In genomic region chr12:49513131-49513530, GRCm38 (mm10) we compare ENCODE assay signal across 27 mouse cellular contexts.
"Had no signal": no experiment of that assay in that cellular context is flagged by ENCODE, and none has a peak within 500 bp of the region (broad histone marks: within the 10 kb centered on the region; RNA-seq: fewer than 3 reads in every experiment).

No protein-coding gene starts in this region.

- H3K36me3 ChIP-seq: heart, embryonic 13.5 days; heart, embryonic 15.5 days; hindbrain, embryonic 13.5 days; hindbrain, embryonic 15.5 days; kidney, embryonic 15.5 days; limb, embryonic 13.5 days; limb, embryonic 15.5 days; liver, embryonic 12.5 days had no signal

- H3K4me2 ChIP-seq: heart, embryonic 11.5 days; heart, embryonic 13.5 days; heart, embryonic 15.5 days; hindbrain, embryonic 13.5 days; hindbrain, embryonic 15.5 days; kidney, embryonic 15.5 days; limb, embryonic 13.5 days; limb, embryonic 15.5 days; liver, embryonic 12.5 days had no signal

- DNase-seq: gastrocnemius, postnatal 14 days; gastrocnemius, postnatal 36 days; heart, adult 11 months; heart, adult 2 months; heart, postnatal 14 days; heart, postnatal 36 days; kidney, adult 11 months; kidney, adult 2 months; kidney, adult 9 months; kidney, postnatal 14 days; kidney, postnatal 36 days; layer of hippocampus, adult 9-11 months; layer of hippocampus, postnatal 36 days; left cerebral cortex, postnatal 4 days had no signal

- H3K27me3 ChIP-seq: heart, embryonic 13.5 days; heart, embryonic 15.5 days; hindbrain, embryonic 13.5 days; hindbrain, embryonic 15.5 days; kidney, embryonic 15.5 days; limb, embryonic 13.5 days; limb, embryonic 15.5 days; liver, embryonic 12.5 days had no signal

- H3K9ac ChIP-seq: heart, embryonic 13.5 days; heart, embryonic 15.5 days; hindbrain, embryonic 13.5 days; hindbrain, embryonic 15.5 days; kidney, embryonic 15.5 days; limb, embryonic 13.5 days; limb, embryonic 15.5 days; liver, embryonic 12.5 days; liver, embryonic 14.5 days had no signal

- H3K4me1 ChIP-seq: heart, embryonic 13.5 days; heart, embryonic 15.5 days; hindbrain, embryonic 13.5 days; hindbrain, embryonic 15.5 days; kidney, embryonic 15.5 days; limb, embryonic 13.5 days; limb, embryonic 15.5 days; liver, embryonic 12.5 days had no signal

- H3K9me3 ChIP-seq: heart, embryonic 13.5 days; heart, embryonic 15.5 days; hindbrain, embryonic 13.5 days; hindbrain, embryonic 15.5 days; kidney, embryonic 15.5 days; limb, embryonic 13.5 days; limb, embryonic 15.5 days; liver, embryonic 12.5 days had no signal

- ATAC-seq: hindbrain, postnatal 0 days; intestine, embryonic 16.5 days; liver, embryonic 12.5 days had no signal

- H3K27ac ChIP-seq: heart, adult 2 months; heart, embryonic 13.5 days; heart, embryonic 15.5 days; hindbrain, embryonic 13.5 days; hindbrain, embryonic 15.5 days; hindbrain, postnatal 0 days; kidney, embryonic 15.5 days; kidney, postnatal 0 days; limb, embryonic 13.5 days; limb, embryonic 15.5 days; liver, embryonic 12.5 days; liver, embryonic 14.5 days had no signal

- H3K4me3 ChIP-seq: heart, adult 2 months; heart, embryonic 13.5 days; heart, embryonic 15.5 days; hindbrain, embryonic 13.5 days; hindbrain, embryonic 15.5 days; kidney, embryonic 15.5 days; limb, embryonic 13.5 days; limb, embryonic 15.5 days; liver, embryonic 12.5 days had no signal
